Mouse (Mus musculus): ENCODE measurements at regions not wholly inside any gene's neighbourhood (a gene's known extent, or its start where the extent isn't known, plus 50 kb on each side); places are given as distances from the start of the nearest gene placed in this dataset.
A peak's percentile ranks its signal among the peaks of the same experiment; 100 is the strongest.

GRCm38 (mm10) chrX:70925646-70926045, 124.4 kb upstream of the Mamld1 start:
- WGBS: 58% methylated on average over 2 of the region's 2 CpGs

GRCm38 (mm10) chrX:70931944-70932343, 118.1 kb upstream of the Mamld1 start:
- Histone ChIP-seq H3K4me1 (ENCODE audit: control insufficient read depth, insufficient read depth, low read length) (no peaks in the 10 kb centered on the region), H3K36me3 (ENCODE audit: control insufficient read depth, insufficient read depth, low read length) (no peaks in the 10 kb centered on the region), H3K27me3 (replicated peaks; ENCODE audit: control insufficient read depth, insufficient read depth, low read length) (0 out of 2 replicates have a peak, but pooled peaks cover 4% of the 10 kb centered on the region), H3K4me3 (ENCODE audit: low read depth, low read length) (no peak overlapping the region), H3K9ac (ENCODE audit: low read depth, low read length) (no peak overlapping the region), H3K27ac (replicated peaks; ENCODE audit: low read depth, low read length) (no peak overlapping the region), H3K4me2 (ENCODE audit: low read depth, low read length) (no peak overlapping the region), H3K9me3 (ENCODE audit: control insufficient read depth, low read length) (no peaks in the 10 kb centered on the region)
- no peak for DNase-seq (ENCODE audit: low spot score)
- 53% methylated on average over 2 of the region's 2 CpGs for WGBS
- ATAC-seq (ENCODE audit: low read depth): no peak

More at GRCm38 (mm10) chrX:70925646-70926045, 124.4 kb upstream of the Mamld1 start:
- Histone ChIP-seq H3K27ac (replicated peaks; ENCODE audit: low read depth, low read length) (no peak overlapping the region), H3K4me1 (ENCODE audit: control insufficient read depth, insufficient read depth, low read length) (no peaks in the 10 kb centered on the region), H3K9ac (ENCODE audit: low read depth, low read length) (no peak overlapping the region), H3K9me3 (ENCODE audit: control insufficient read depth, low read length) (no peaks in the 10 kb centered on the region), H3K27me3 (replicated peaks; ENCODE audit: control insufficient read depth, insufficient read depth, low read length) (no peaks in the 10 kb centered on the region), H3K4me3 (ENCODE audit: low read depth, low read length) (no peak overlapping the region), H3K36me3 (ENCODE audit: control insufficient read depth, insufficient read depth, low read length) (no peaks in the 10 kb centered on the region), H3K4me2 (ENCODE audit: low read depth, low read length) (no peak overlapping the region)
- DNase-seq (ENCODE audit: low spot score) (no peak), ATAC-seq (ENCODE audit: low read depth) (no peak)

- Histone ChIP-seq H3K4me2 (ENCODE audit: low read depth, low read length) (no peak overlapping the region), H3K27ac (replicated peaks; ENCODE audit: low read depth, low read length) (no peak overlapping the region), H3K9me3 (ENCODE audit: control insufficient read depth, low read length) (no peaks in the 10 kb centered on the region), H3K4me3 (ENCODE audit: low read depth, low read length) (no peak overlapping the region), H3K9ac (ENCODE audit: low read depth, low read length) (no peak overlapping the region), H3K36me3 (ENCODE audit: control insufficient read depth, insufficient read depth, low read length) (no peaks in the 10 kb centered on the region), H3K4me1 (ENCODE audit: control insufficient read depth, insufficient read depth, low read length) (no peaks in the 10 kb centered on the region), H3K27me3 (replicated peaks; ENCODE audit: control insufficient read depth, insufficient read depth, low read length) (no peaks in the 10 kb centered on the region)
- WGBS: 52% methylated on average over 2 of the region's 2 CpGs
- ATAC-seq (ENCODE audit: low read depth): no peak
- DNase-seq (ENCODE audit: low spot score): no peak
Measured at GRCm38 (mm10) chrX:70945382-70945781, 104.7 kb upstream of the Mamld1 start.

GRCm38 (mm10) chrX:70946052-70946451, 104.0 kb upstream of the Mamld1 start:
- H3K27me3 ChIP-seq (replicated peaks; ENCODE audit: control insufficient read depth, insufficient read depth, low read length): no peaks in the 10 kb centered on the region
- no peak overlapping the region for H3K27ac ChIP-seq (replicated peaks; ENCODE audit: low read depth, low read length)
- H3K4me1 ChIP-seq (ENCODE audit: control insufficient read depth, insufficient read depth, low read length): no peaks in the 10 kb centered on the region
- DNase-seq (ENCODE audit: low spot score) (peak; percentile 6), ATAC-seq (ENCODE audit: low read depth) (no peak; the same call in 1 of the 2 replicates)
- no peak overlapping the region for H3K4me3 ChIP-seq (ENCODE audit: low read depth, low read length)
- WGBS: 69% methylated on average over 8 of the region's 8 CpGs
- no peaks in the 10 kb centered on the region for H3K9me3 ChIP-seq (ENCODE audit: control insufficient read depth, low read length)
- H3K36me3 ChIP-seq (ENCODE audit: control insufficient read depth, insufficient read depth, low read length): no peaks in the 10 kb centered on the region
- H3K4me2 ChIP-seq (ENCODE audit: low read depth, low read length): no peak overlapping the region
- H3K9ac ChIP-seq (ENCODE audit: low read depth, low read length): no peak overlapping the region

- H3K27me3 ChIP-seq (replicated peaks; ENCODE audit: control insufficient read depth, insufficient read depth, low read length): no peaks in the 10 kb centered on the region
- ATAC-seq (ENCODE audit: low read depth) (no peak), DNase-seq (ENCODE audit: low spot score) (no peak)
- H3K9ac ChIP-seq (ENCODE audit: low read depth, low read length): no peak overlapping the region
- 67% methylated on average over 3 of the region's 3 CpGs for WGBS
- H3K4me3 ChIP-seq (ENCODE audit: low read depth, low read length): no peak overlapping the region
- no peaks in the 10 kb centered on the region for H3K9me3 ChIP-seq (ENCODE audit: control insufficient read depth, low read length)
- H3K36me3 ChIP-seq (ENCODE audit: control insufficient read depth, insufficient read depth, low read length): no peaks in the 10 kb centered on the region
- no peaks in the 10 kb centered on the region for H3K4me1 ChIP-seq (ENCODE audit: control insufficient read depth, insufficient read depth, low read length)
- H3K27ac ChIP-seq (replicated peaks; ENCODE audit: low read depth, low read length): no peak overlapping the region
- no peak overlapping the region for H3K4me2 ChIP-seq (ENCODE audit: low read depth, low read length)
Measured at GRCm38 (mm10) chrX:70949232-70949631, 100.8 kb upstream of the Mamld1 start.

GRCm38 (mm10) chrX:70953022-70953421, 97.0 kb upstream of the Mamld1 start:
- no peaks in the 10 kb centered on the region for H3K9me3 ChIP-seq (ENCODE audit: control insufficient read depth, low read length)
- no peaks in the 10 kb centered on the region for H3K4me1 ChIP-seq (ENCODE audit: control insufficient read depth, insufficient read depth, low read length)
- ATAC-seq (ENCODE audit: low read depth) (no peak), DNase-seq (ENCODE audit: low spot score) (no peak)
- no peak overlapping the region for H3K4me2 ChIP-seq (ENCODE audit: low read depth, low read length)
- H3K27me3 ChIP-seq (replicated peaks; ENCODE audit: control insufficient read depth, insufficient read depth, low read length): no peaks in the 10 kb centered on the region
- H3K9ac ChIP-seq (ENCODE audit: low read depth, low read length): no peak overlapping the region
- no peak overlapping the region for H3K4me3 ChIP-seq (ENCODE audit: low read depth, low read length)
- no peak overlapping the region for H3K27ac ChIP-seq (replicated peaks; ENCODE audit: low read depth, low read length)
- 81% methylated on average over 3 of the region's 3 CpGs for WGBS
- H3K36me3 ChIP-seq (ENCODE audit: control insufficient read depth, insufficient read depth, low read length): no peaks in the 10 kb centered on the region
